Mouse (Mus musculus): ENCODE results near the gene Dner. TPM values are rescaled to one million over a fixed set of nuclear protein-coding genes. Genes with fewer than 3 reads are reported as not detected.

Gene Dner
- polyA plus RNA-seq, 1 experiment: 0.20 TPM

- Histone ChIP-seq H3K27ac (ENCODE audit: insufficient read depth, low read depth, low read length) (no peak overlapping the region), H3K4me1 (ENCODE audit: control insufficient read depth, insufficient read depth, low read length) (no peaks in the 10 kb centered on the region), H3K4me3 (ENCODE audit: insufficient read depth, low read length) (no peak overlapping the region)
- TF ChIP-seq POLR2A (IDR thresholded peaks at IDR 0.05; ENCODE audit: borderline replicate concordance, low read depth, low read length) (no peak), CTCF (IDR thresholded peaks at IDR 0.05; ENCODE audit: low read depth, low read length) (no peak)
Measured at GRCm38 (mm10) chr1:84513201-84513600, 182.8 kb downstream of the Dner start.

- H3K4me1 ChIP-seq (ENCODE audit: control insufficient read depth, insufficient read depth, low read length): peaks cover 3% of the 10 kb centered on the region
- TF ChIP-seq POLR2A (IDR thresholded peaks at IDR 0.05; ENCODE audit: borderline replicate concordance, low read depth, low read length): no peak
- no peak for TF ChIP-seq CTCF (IDR thresholded peaks at IDR 0.05; ENCODE audit: low read depth, low read length)
- no peak overlapping the region for H3K27ac ChIP-seq (ENCODE audit: insufficient read depth, low read depth, low read length)
- H3K4me3 ChIP-seq (ENCODE audit: insufficient read depth, low read length): no peak overlapping the region
Measured at GRCm38 (mm10) chr1:84508510-84508909, 187.5 kb downstream of the Dner start.

GRCm38 (mm10) chr1:84507568-84507967 is 188.5 kb downstream of the Dner start:
- no peak overlapping the region for H3K4me3 ChIP-seq (ENCODE audit: insufficient read depth, low read length)
- H3K27ac ChIP-seq (ENCODE audit: insufficient read depth, low read depth, low read length): no peak overlapping the region
- TF ChIP-seq CTCF (IDR thresholded peaks at IDR 0.05; ENCODE audit: low read depth, low read length) (no peak), POLR2A (IDR thresholded peaks at IDR 0.05; ENCODE audit: borderline replicate concordance, low read depth, low read length) (no peak)
- H3K4me1 ChIP-seq (ENCODE audit: control insufficient read depth, insufficient read depth, low read length): peaks cover 3% of the 10 kb centered on the region

DNA sequence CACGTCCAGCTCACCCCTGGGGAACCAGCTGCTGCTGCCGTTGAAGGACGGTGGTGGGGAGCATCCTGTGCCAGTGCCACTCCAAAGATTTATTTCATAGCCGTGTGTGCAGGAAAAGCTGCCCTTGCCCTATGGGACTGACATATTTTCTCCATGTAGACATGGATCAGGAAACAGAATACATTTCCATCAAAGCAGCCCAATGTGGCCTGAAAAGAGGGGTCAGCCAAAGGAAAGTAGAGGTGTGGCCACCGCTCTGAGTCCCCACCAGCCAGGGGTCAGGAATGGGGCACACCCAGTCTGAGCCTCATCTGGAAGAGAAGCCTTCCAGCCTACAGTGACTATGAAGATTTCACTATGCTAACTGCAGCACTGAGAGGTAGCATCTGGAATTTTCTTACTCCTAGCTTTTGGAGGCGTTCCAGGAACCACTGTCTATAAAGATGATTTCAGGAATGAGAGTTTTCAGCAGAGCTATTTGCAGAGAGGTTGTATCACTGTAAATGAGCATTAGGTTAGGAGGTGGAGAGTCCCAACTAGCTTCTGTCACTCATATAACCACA is 189.0 kb downstream of the Dner start:
- H3K27ac ChIP-seq (ENCODE audit: insufficient read depth, low read depth, low read length): no peak overlapping the region
- TF ChIP-seq CTCF (IDR thresholded peaks at IDR 0.05; ENCODE audit: low read depth, low read length) (no peak), POLR2A (IDR thresholded peaks at IDR 0.05; ENCODE audit: borderline replicate concordance, low read depth, low read length) (no peak)
- H3K4me3 ChIP-seq (ENCODE audit: insufficient read depth, low read length): no peak overlapping the region
- H3K4me1 ChIP-seq (ENCODE audit: control insufficient read depth, insufficient read depth, low read length): peaks cover 3% of the 10 kb centered on the region

- Histone ChIP-seq H3K4me3 (ENCODE audit: insufficient read depth, low read length) (no peak overlapping the region), H3K27ac (ENCODE audit: insufficient read depth, low read depth, low read length) (no peak overlapping the region), H3K4me1 (ENCODE audit: control insufficient read depth, insufficient read depth, low read length) (peaks cover under 1% of the 10 kb centered on the region; the same call in 1 of the 2 replicates)
- no peak for TF ChIP-seq CTCF (IDR thresholded peaks at IDR 0.05; ENCODE audit: low read depth, low read length)
- no peak for TF ChIP-seq POLR2A (IDR thresholded peaks at IDR 0.05; ENCODE audit: borderline replicate concordance, low read depth, low read length)
Measured at GRCm38 (mm10) chr1:84500673-84501072, 195.3 kb downstream of the Dner start.

GRCm38 (mm10) chr1:84491732-84492131 is 204.3 kb downstream of the Dner start:
- H3K27ac ChIP-seq (ENCODE audit: insufficient read depth, low read depth, low read length): no peak overlapping the region
- TF ChIP-seq CTCF (IDR thresholded peaks at IDR 0.05; ENCODE audit: low read depth, low read length): no peak
- no peak for TF ChIP-seq POLR2A (IDR thresholded peaks at IDR 0.05; ENCODE audit: borderline replicate concordance, low read depth, low read length)
- H3K4me3 ChIP-seq (ENCODE audit: insufficient read depth, low read length): no peak overlapping the region
- peaks cover 3% of the 10 kb centered on the region; the same call in 1 of the 2 replicates for H3K4me1 ChIP-seq (ENCODE audit: control insufficient read depth, insufficient read depth, low read length)

DNA sequence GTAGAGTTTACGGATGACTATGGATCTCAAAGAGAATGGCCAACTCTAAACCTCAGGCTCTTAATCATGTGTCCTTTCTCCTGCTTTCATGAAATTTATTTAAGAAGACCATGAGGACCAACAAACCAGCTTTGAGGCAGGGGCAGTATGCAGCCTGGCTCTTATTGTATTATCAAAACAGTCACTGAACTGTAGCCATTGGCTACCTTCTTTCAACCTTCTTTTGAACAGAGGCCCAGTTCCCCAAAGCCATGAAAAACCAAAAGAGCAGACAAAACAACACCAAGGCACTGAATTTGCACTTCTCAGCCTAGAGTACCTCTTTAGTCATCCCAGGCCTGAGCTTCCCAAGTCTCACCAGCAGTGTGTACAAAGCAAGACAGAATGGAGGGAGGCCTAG is 207.5 kb downstream of the Dner start:
- Histone ChIP-seq H3K4me3 (ENCODE audit: insufficient read depth, low read length) (no peak overlapping the region), H3K4me1 (ENCODE audit: control insufficient read depth, insufficient read depth, low read length) (peaks cover 3% of the 10 kb centered on the region; the same call in 1 of the 2 replicates), H3K27ac (ENCODE audit: insufficient read depth, low read depth, low read length) (no peak overlapping the region)
- TF ChIP-seq POLR2A (IDR thresholded peaks at IDR 0.05; ENCODE audit: borderline replicate concordance, low read depth, low read length) (no peak), CTCF (IDR thresholded peaks at IDR 0.05; ENCODE audit: low read depth, low read length) (no peak)

GRCm38 (mm10) chr1:84485066-84485465 is 211.0 kb downstream of the Dner start:
- Histone ChIP-seq H3K27ac (ENCODE audit: insufficient read depth, low read depth, low read length) (no peak overlapping the region), H3K4me3 (ENCODE audit: insufficient read depth, low read length) (no peak overlapping the region), H3K4me1 (ENCODE audit: control insufficient read depth, insufficient read depth, low read length) (no peaks in the 10 kb centered on the region)
- no peak for TF ChIP-seq POLR2A (IDR thresholded peaks at IDR 0.05; ENCODE audit: borderline replicate concordance, low read depth, low read length)
- no peak for TF ChIP-seq CTCF (IDR thresholded peaks at IDR 0.05; ENCODE audit: low read depth, low read length)

GRCm38 (mm10) chr1:84484577-84484976 is 211.4 kb downstream of the Dner start:
- TF ChIP-seq POLR2A (IDR thresholded peaks at IDR 0.05; ENCODE audit: borderline replicate concordance, low read depth, low read length) (no peak), CTCF (IDR thresholded peaks at IDR 0.05; ENCODE audit: low read depth, low read length) (no peak)
- no peaks in the 10 kb centered on the region for H3K4me1 ChIP-seq (ENCODE audit: control insufficient read depth, insufficient read depth, low read length)

GRCm38 (mm10) chr1:84479976-84480375 is 216.0 kb downstream of the Dner start:
- no peak overlapping the region for H3K27ac ChIP-seq (ENCODE audit: insufficient read depth, low read depth, low read length)
- TF ChIP-seq CTCF (IDR thresholded peaks at IDR 0.05; ENCODE audit: low read depth, low read length) (no peak), POLR2A (IDR thresholded peaks at IDR 0.05; ENCODE audit: borderline replicate concordance, low read depth, low read length) (no peak)
- H3K4me3 ChIP-seq (ENCODE audit: insufficient read depth, low read length): no peak overlapping the region
- H3K4me1 ChIP-seq (ENCODE audit: control insufficient read depth, insufficient read depth, low read length): no peaks in the 10 kb centered on the region

More at GRCm38 (mm10) chr1:84484577-84484976, 211.4 kb downstream of the Dner start:
- Histone ChIP-seq H3K4me3 (ENCODE audit: insufficient read depth, low read length) (no peak overlapping the region), H3K27ac (ENCODE audit: insufficient read depth, low read depth, low read length) (no peak overlapping the region)

Data from bone marrow macrophage, adult 2 months (primary cell).